Mouse (Mus musculus) myocyte (in vitro differentiated cells): ENCODE data around the gene Kazn. TPM values are rescaled to one million over a fixed set of nuclear protein-coding genes. Genes with fewer than 3 reads are reported as not detected.

Experiments used
- H3K27me3 ChIP-seq: one replicate; pipeline ENCODE4 v1.6.1; 2011; ENCODE audit not compliant: control insufficient read depth, insufficient read depth, insufficient read length
- H3K36me3 ChIP-seq: one replicate; pipeline ENCODE4 v1.6.1; 2011; ENCODE audit not compliant: control insufficient read depth, insufficient read depth
- H3K4me2 ChIP-seq: one replicate; pipeline ENCODE4 v1.6.1; 2011; ENCODE audit warnings: low read depth, control low read depth
- H3K4me3 ChIP-seq: one replicate; pipeline ENCODE4 v1.5.1; 2011; ENCODE audit warnings: mild to moderate bottlenecking, control low read depth, moderate library complexity
- H3K79me2 ChIP-seq: one replicate; pipeline ENCODE4 v1.6.1; 2011; ENCODE audit not compliant: control insufficient read depth, insufficient read depth
- H3ac ChIP-seq: one replicate; pipeline ENCODE4 v1.6.1; 2011; ENCODE audit not compliant: control insufficient read depth, insufficient read length
- CEBPB ChIP-seq: IDR thresholded peaks from 2 replicates; pipeline ENCODE4 v1.6.1; 2011; ENCODE audit warnings: mild to moderate bottlenecking, moderate library complexity; ENCODE audit not compliant: poor library complexity, insufficient read depth, severe bottlenecking
- E2F4 ChIP-seq: IDR thresholded peaks from one replicate; pipeline ENCODE4 v1.6.1; 2011; ENCODE audit warnings: mild to moderate bottlenecking, control low read depth, moderate library complexity; ENCODE audit not compliant: insufficient read depth
- MAX ChIP-seq: IDR thresholded peaks from one replicate; pipeline ENCODE4 v1.6.1; 2011; ENCODE audit warnings: low read depth, mild to moderate bottlenecking, control low read depth
- MYOD1 ChIP-seq, 3 experiments: IDR thresholded peaks; one replicate each; pipeline ENCODE4 v1.6.1; 2011; ENCODE audit warnings: control low read depth in 2 of 3, low read depth in 2 of 3, mild to moderate bottlenecking in 2 of 3, moderate library complexity in 1 of 3; ENCODE audit not compliant: insufficient read length in 2 of 3, control insufficient read depth in 1 of 3
- MYOG ChIP-seq, 3 experiments: IDR thresholded peaks; one replicate each; pipeline ENCODE4 v1.6.1; 2011; ENCODE audit warnings: control low read depth in 2 of 3, low read depth in 2 of 3, mild to moderate bottlenecking in 2 of 3; ENCODE audit not compliant: insufficient read length in 2 of 3, control insufficient read depth in 1 of 3, insufficient read depth in 1 of 3
- POLR2A ChIP-seq: IDR thresholded peaks from one replicate; pipeline ENCODE4 v1.6.1; 2011; ENCODE audit warnings: low read depth, mild to moderate bottlenecking, control low read depth, moderate library complexity; ENCODE audit not compliant: insufficient read length
- POLR2AphosphoS2 ChIP-seq: IDR thresholded peaks from one replicate; pipeline ENCODE4 v1.6.1; 2011; ENCODE audit warnings: low read depth, control low read depth; ENCODE audit not compliant: insufficient read length
- REST ChIP-seq: IDR thresholded peaks from one replicate; pipeline ENCODE4 v1.6.1; 2011; ENCODE audit warnings: mild to moderate bottlenecking, control low read depth, moderate library complexity; ENCODE audit not compliant: insufficient read depth, insufficient read length
- SRF ChIP-seq: IDR thresholded peaks from one replicate; pipeline ENCODE4 v1.6.1; 2011; ENCODE audit warnings: low read depth; ENCODE audit not compliant: control insufficient read depth, insufficient read length
- TCF12 ChIP-seq: IDR thresholded peaks from one replicate; pipeline ENCODE4 v1.6.1; 2011; ENCODE audit warnings: mild to moderate bottlenecking, control low read depth; ENCODE audit not compliant: poor library complexity, insufficient read depth, severe bottlenecking
- TCF3 ChIP-seq: IDR thresholded peaks from one replicate; pipeline ENCODE4 v1.6.1; 2011; ENCODE audit warnings: low read depth, control low read depth; ENCODE audit not compliant: insufficient read length
- USF1 ChIP-seq: IDR thresholded peaks from one replicate; pipeline ENCODE4 v1.6.1; 2011; ENCODE audit warnings: low read depth, mild to moderate bottlenecking, control low read depth, moderate library complexity
- polyA plus RNA-seq: library from polyadenylated mRNA; unstranded; fragments of >200 nt; fragmentation: generic; extraction: Trizol; gene quantifications from one replicate; pipeline ENCODE4 v1.2.1, GENCODE M21; 2012; ENCODE audit warnings: missing spikeins

The Kazn gene
- polyA plus RNA-seq, 1 experiment = not detected

- H3K36me3 ChIP-seq = no peaks in the 10 kb centered on the region
- H3K4me3 ChIP-seq = no peak overlapping the region
- H3K79me2 ChIP-seq = no peaks in the 10 kb centered on the region
- H3K4me2 ChIP-seq = no peak overlapping the region
- no peak overlapping the region for H3ac ChIP-seq
- H3K27me3 ChIP-seq = no peaks in the 10 kb centered on the region
- TF ChIP-seq MAX = no peak
- no peak for TF ChIP-seq MYOD1 (IDR thresholded peaks at IDR 0.05; ENCODE audit: control insufficient read depth in 1 of 3, insufficient read length in 2 of 3, low read depth in 2 of 3)
- TF ChIP-seq TCF3 = no peak
- no peak for TF ChIP-seq POLR2A
- no peak for TF ChIP-seq CEBPB
- no peak for TF ChIP-seq SRF
- TF ChIP-seq USF1 = no peak
- no peak for TF ChIP-seq TCF12
- TF ChIP-seq E2F4 = no peak
- no peak for TF ChIP-seq POLR2AphosphoS2
- TF ChIP-seq MYOG (IDR thresholded peaks at IDR 0.05; ENCODE audit: control insufficient read depth in 1 of 3, insufficient read depth in 1 of 3, insufficient read length in 2 of 3, low read depth in 2 of 3) = no peak
- TF ChIP-seq REST = no peak
Observed at GRCm38 (mm10) chr4:142059113-142059840, 179.9 kb downstream of the Kazn start.

DNA sequence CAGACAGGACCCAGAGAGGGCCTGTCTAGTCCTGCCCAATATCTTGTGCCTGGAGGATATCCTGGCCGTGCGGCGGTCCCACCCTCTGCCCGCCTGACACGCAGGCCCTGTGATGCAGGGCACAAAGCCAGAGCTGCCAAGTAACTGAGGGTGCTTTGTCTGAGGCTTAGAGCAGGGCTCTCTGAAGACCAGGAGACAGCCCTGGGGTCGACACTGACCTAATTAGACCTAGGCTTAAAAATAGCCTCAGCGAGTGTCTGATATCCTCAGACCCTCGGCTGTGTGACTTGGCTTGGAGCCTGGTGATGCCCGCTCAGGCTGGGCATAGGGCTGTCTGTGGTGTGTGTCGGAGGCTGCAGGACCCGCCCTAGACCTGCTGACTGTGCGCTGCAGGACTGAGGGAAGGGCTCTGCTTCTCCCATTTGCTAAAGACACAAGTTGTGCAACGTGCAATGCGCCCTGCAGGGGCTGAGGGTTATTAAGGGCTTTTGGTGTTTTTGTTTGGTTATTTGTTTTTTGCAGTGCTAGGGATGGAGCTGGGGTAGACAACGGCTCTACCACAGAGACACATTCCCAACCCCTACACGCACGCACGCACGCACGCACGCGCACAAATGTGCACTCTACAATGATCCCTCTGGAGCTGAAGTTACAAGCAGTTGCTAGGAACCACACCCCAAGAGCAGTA, 181.5 kb downstream of the Kazn start:
- Histone ChIP-seq H3K79me2 (no peaks in the 10 kb centered on the region), H3K27me3 (no peaks in the 10 kb centered on the region), H3K4me2 (no peak overlapping the region), H3K4me3 (no peak overlapping the region), H3K36me3 (no peaks in the 10 kb centered on the region), H3ac (no peak overlapping the region)
- TF ChIP-seq USF1 = no peak
- no peak for TF ChIP-seq CEBPB
- TF ChIP-seq TCF12 = no peak
- TF ChIP-seq MAX = no peak
- TF ChIP-seq POLR2A = no peak
- no peak for TF ChIP-seq TCF3
- TF ChIP-seq POLR2AphosphoS2 = no peak
- TF ChIP-seq MYOG (IDR thresholded peaks at IDR 0.05; ENCODE audit: control insufficient read depth in 1 of 3, insufficient read depth in 1 of 3, insufficient read length in 2 of 3, low read depth in 2 of 3) = no peak
- TF ChIP-seq MYOD1 (IDR thresholded peaks at IDR 0.05; ENCODE audit: control insufficient read depth in 1 of 3, insufficient read length in 2 of 3, low read depth in 2 of 3) = no peak
- TF ChIP-seq REST = no peak
- no peak for TF ChIP-seq E2F4
- no peak for TF ChIP-seq SRF

DNA sequence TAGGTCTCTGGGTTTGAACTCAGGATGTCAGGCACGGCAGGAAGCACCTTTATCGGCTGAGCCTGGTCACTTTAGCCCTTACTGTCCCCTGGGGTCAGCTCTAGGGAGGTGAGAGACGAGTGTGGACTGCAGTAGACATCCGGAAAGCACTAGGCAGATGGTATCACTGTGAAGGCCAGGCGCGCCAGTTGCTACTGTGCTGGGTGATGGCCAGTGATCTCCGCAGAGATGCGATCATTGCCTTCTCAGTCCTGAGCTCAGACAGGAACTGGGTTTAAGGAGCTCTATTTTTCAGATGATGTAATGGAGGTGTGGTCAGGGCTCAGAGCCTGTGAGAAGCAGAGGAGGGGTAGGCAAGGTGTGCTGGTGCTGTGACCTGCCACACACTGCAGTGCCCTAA, 183.6 kb downstream of the Kazn start:
- no peaks in the 10 kb centered on the region for H3K36me3 ChIP-seq
- H3K4me2 ChIP-seq = no peak overlapping the region
- no peak for TF ChIP-seq SRF
- TF ChIP-seq POLR2A = no peak
- TF ChIP-seq MAX = no peak
- no peak for TF ChIP-seq TCF3
- TF ChIP-seq USF1 = no peak
- no peak for TF ChIP-seq MYOD1 (IDR thresholded peaks at IDR 0.05; ENCODE audit: control insufficient read depth in 1 of 3, insufficient read length in 2 of 3, low read depth in 2 of 3)
- TF ChIP-seq TCF12 = no peak
- no peak for TF ChIP-seq POLR2AphosphoS2
- TF ChIP-seq MYOG (IDR thresholded peaks at IDR 0.05; ENCODE audit: control insufficient read depth in 1 of 3, insufficient read depth in 1 of 3, insufficient read length in 2 of 3, low read depth in 2 of 3) = no peak
- no peak for TF ChIP-seq E2F4
- no peak for TF ChIP-seq REST
- no peak for TF ChIP-seq CEBPB
- H3K79me2 ChIP-seq = no peaks in the 10 kb centered on the region
- no peak overlapping the region for H3K4me3 ChIP-seq
- H3K27me3 ChIP-seq = no peaks in the 10 kb centered on the region
- no peak overlapping the region for H3ac ChIP-seq

- H3K27me3 ChIP-seq = no peaks in the 10 kb centered on the region
- H3K79me2 ChIP-seq = no peaks in the 10 kb centered on the region
- no peaks in the 10 kb centered on the region for H3K36me3 ChIP-seq
- H3ac ChIP-seq = no peak overlapping the region
- no peak for TF ChIP-seq TCF3
- no peak for TF ChIP-seq MAX
- TF ChIP-seq SRF = no peak
- TF ChIP-seq POLR2A = no peak
- no peak for TF ChIP-seq MYOG (IDR thresholded peaks at IDR 0.05; ENCODE audit: control insufficient read depth in 1 of 3, insufficient read depth in 1 of 3, insufficient read length in 2 of 3, low read depth in 2 of 3)
- H3K4me2 ChIP-seq = no peak overlapping the region
- H3K4me3 ChIP-seq = no peak overlapping the region
Observed at GRCm38 (mm10) chr4:142054580-142054979, 184.6 kb downstream of the Kazn start.
